Mouse (Mus musculus) lung, postnatal 0 days (tissue): ENCODE data around the gene Prkch. TPM values are rescaled to one million over a fixed set of nuclear protein-coding genes. Genes with fewer than 3 reads are reported as not detected.

ENCODE experiments used
- ATAC-seq: fragments of 200-750 bp; cut with Nextera tagmentation; 2 replicates; pipeline ENCODE4 v1.8.0; 2017; ENCODE audit warnings: moderate library complexity
- DNase-seq: peaks from one replicate; pipeline ENCODE4 v3.0.0-alpha.2; 2016; ENCODE audit warnings: low spot score
- H3K27ac ChIP-seq: fragments of 300-500 bp; sonication (generic); 2 replicates; pipeline ENCODE4 v1.5.1; 2014; ENCODE audit warnings: antibody characterized with exemption, mild to moderate bottlenecking, low read length, mixed read lengths
- H3K27me3 ChIP-seq: fragments of 300-500 bp; sonication (generic); replicated peaks from 2 replicates; pipeline ENCODE4 v1.6.1; 2014; ENCODE audit warnings: low read length, mixed read lengths; ENCODE audit not compliant: insufficient read depth
- H3K36me3 ChIP-seq: fragments of 300-500 bp; sonication (generic); 2 replicates; pipeline ENCODE4 v1.6.1; 2014; ENCODE audit warnings: low read length, mixed read lengths; ENCODE audit not compliant: insufficient read depth
- H3K4me1 ChIP-seq: fragments of 300-500 bp; sonication (generic); 2 replicates; pipeline ENCODE4 v1.6.1; 2014; ENCODE audit warnings: antibody characterized with exemption, low read depth, low read length, mixed read lengths; ENCODE audit not compliant: insufficient read depth
- H3K4me2 ChIP-seq: fragments of 300-500 bp; sonication (generic); replicated peaks from 2 replicates; pipeline ENCODE4 v1.6.1; 2014; ENCODE audit warnings: low read depth, mild to moderate bottlenecking, low read length, moderate library complexity, mixed read lengths
- H3K4me3 ChIP-seq: fragments of 300-500 bp; sonication (generic); 2 replicates; pipeline ENCODE4 v1.5.1; 2014; ENCODE audit warnings: low read depth, low read length
- H3K9ac ChIP-seq: fragments of 300-500 bp; sonication (generic); replicated peaks from 2 replicates; pipeline ENCODE4 v1.6.1; 2014; ENCODE audit warnings: low read depth, mild to moderate bottlenecking
- H3K9me3 ChIP-seq: fragments of 300-500 bp; sonication (generic); 2 replicates; pipeline ENCODE4 v1.6.1; 2016; ENCODE audit warnings: low read length, mixed read lengths
- CTCF ChIP-seq: IDR thresholded peaks from 2 replicates; pipeline ENCODE4 v1.5.1; 2016; ENCODE audit warnings: antibody characterized with exemption, mild to moderate bottlenecking
- EP300 ChIP-seq: IDR thresholded peaks from 2 replicates; pipeline ENCODE4 v1.6.1; 2016; ENCODE audit warnings: antibody characterized with exemption, mild to moderate bottlenecking, control low read depth
- WGBS: fragments of 180-500 bp; shearing (Covaris S2); extraction: QIAGEN DNeasy Blood & Tissue Kit; methylation state at CpG from one replicate; pipeline ENCODE4 v1.1.7; 2014; 5-methylcytosine and 5-hydroxymethylcytosine counted together
- polyA plus RNA-seq: library from polyadenylated mRNA; unstranded; fragments of >200 nt; fragmentation: Nextera tagmentation; extraction: Ambion mirVana; gene quantifications from 2 replicates; pipeline ENCODE4 v1.2.1, GENCODE M21; 2015

The Prkch gene
- polyA plus RNA-seq, 1 experiment from 2014 or later, result 20.0 TPM

DNA sequence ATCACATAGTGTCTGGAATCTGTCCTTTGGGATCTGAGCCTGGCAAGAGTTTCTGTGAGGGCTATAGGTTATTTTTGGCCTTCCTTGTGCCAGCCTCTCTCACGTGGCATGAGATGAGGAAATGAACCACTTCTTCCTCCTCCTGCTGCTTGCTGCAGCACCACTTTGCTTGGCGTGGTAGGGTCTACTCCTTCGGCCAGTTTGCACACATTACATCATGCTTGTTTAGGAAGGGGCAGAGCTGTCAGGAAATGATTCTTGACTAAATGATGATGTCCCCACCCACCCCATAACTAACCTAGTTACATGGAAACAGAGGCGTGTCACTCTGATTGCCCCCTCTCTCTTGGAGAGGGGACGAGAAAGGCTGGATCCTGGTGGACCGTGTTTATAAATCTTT is 28.6 kb downstream of the Prkch start:
- DNase-seq (peak; percentile 68), ATAC-seq (peak; percentile 60)
- TF ChIP-seq CTCF (no peak), EP300 (peak; percentile 68)
- H3K4me1 ChIP-seq, result no peaks in the 10 kb centered on the region; the same call in 1 of the 2 replicates
- no peak overlapping the region for H3K4me3 ChIP-seq
- 53% methylated on average over 6 of the region's 6 CpGs for WGBS
- H3K27ac ChIP-seq, result no peak overlapping the region
- H3K4me2 ChIP-seq, result no peak overlapping the region
- H3K9me3 ChIP-seq, result no peaks in the 10 kb centered on the region
- no peaks in the 10 kb centered on the region for H3K27me3 ChIP-seq
- no peaks in the 10 kb centered on the region for H3K36me3 ChIP-seq
- no peak overlapping the region for H3K9ac ChIP-seq

GRCm38 (mm10) chr12:73617652-73618051 is 33.1 kb downstream of the Prkch start:
- 21% methylated on average over 10 of the region's 10 CpGs for WGBS
- H3K27me3 ChIP-seq, result no peaks in the 10 kb centered on the region
- peak; percentile 92 for DNase-seq
- H3K9ac ChIP-seq, result no peak overlapping the region
- H3K9me3 ChIP-seq, result no peaks in the 10 kb centered on the region
- TF ChIP-seq CTCF (no peak), EP300 (peak; percentile 91)
- 0 out of 2 replicates have a peak overlapping the region, but pooled peaks have one; percentile 14 for H3K27ac ChIP-seq
- H3K4me3 ChIP-seq, result no peak overlapping the region
- H3K4me1 ChIP-seq, result no peaks in the 10 kb centered on the region; the same call in 1 of the 2 replicates
- H3K36me3 ChIP-seq, result no peaks in the 10 kb centered on the region
- peak overlapping the region; percentile 32; the same call in 1 of the 2 replicates for H3K4me2 ChIP-seq
- peak; percentile 95 for ATAC-seq

- H3K27ac ChIP-seq, result no peak overlapping the region
- 85% methylated on average over 6 of the region's 6 CpGs for WGBS
- DNase-seq, result no peak
- no peak overlapping the region for H3K4me3 ChIP-seq
- TF ChIP-seq EP300 (no peak), CTCF (no peak)
- H3K36me3 ChIP-seq, result no peaks in the 10 kb centered on the region
- H3K27me3 ChIP-seq, result no peaks in the 10 kb centered on the region
- H3K4me2 ChIP-seq, result no peak overlapping the region
- no peaks in the 10 kb centered on the region for H3K4me1 ChIP-seq
- no peak overlapping the region for H3K9ac ChIP-seq
- no peaks in the 10 kb centered on the region for H3K9me3 ChIP-seq
- no peak for ATAC-seq
Measured at GRCm38 (mm10) chr12:73625277-73626032, 40.9 kb downstream of the Prkch start.

DNA sequence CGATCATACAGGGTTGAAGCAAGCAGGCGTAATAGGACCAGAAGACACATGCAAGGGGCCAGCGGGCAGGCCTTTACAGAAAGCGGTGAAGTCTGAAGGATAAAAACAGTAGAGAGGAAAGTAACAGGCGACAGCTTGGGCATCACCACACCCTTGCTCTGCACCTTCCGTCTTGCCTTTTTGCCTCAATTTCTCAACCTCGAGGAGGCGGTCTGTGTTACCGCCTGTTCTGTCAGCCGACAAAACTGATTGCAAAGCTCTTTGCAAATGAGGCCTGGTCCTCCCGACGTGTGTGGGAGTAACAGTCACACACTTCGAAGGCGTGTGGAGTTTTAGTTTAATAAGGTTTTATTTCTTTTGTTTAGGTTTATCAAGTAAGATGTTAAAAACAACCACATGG is 43.3 kb downstream of the Prkch start:
- Histone ChIP-seq H3K4me3 (no peak overlapping the region), H3K9me3 (no peaks in the 10 kb centered on the region), H3K9ac (no peak overlapping the region), H3K4me2 (no peak overlapping the region), H3K36me3 (no peaks in the 10 kb centered on the region), H3K27me3 (no peaks in the 10 kb centered on the region), H3K27ac (no peak overlapping the region), H3K4me1 (no peaks in the 10 kb centered on the region)
- WGBS, result 87% methylated on average over 14 of the region's 14 CpGs
- ATAC-seq, result no peak
- TF ChIP-seq CTCF, result no peak
- no peak for TF ChIP-seq EP300
- DNase-seq, result no peak

- Histone ChIP-seq H3K9me3 (no peaks in the 10 kb centered on the region), H3K36me3 (no peaks in the 10 kb centered on the region), H3K4me1 (no peaks in the 10 kb centered on the region), H3K27ac (no peak overlapping the region), H3K27me3 (no peaks in the 10 kb centered on the region), H3K9ac (no peak overlapping the region), H3K4me3 (no peak overlapping the region), H3K4me2 (no peak overlapping the region)
- no peak for DNase-seq
- no peak for TF ChIP-seq EP300
- no peak for TF ChIP-seq CTCF
- 63% methylated on average over 11 of the region's 11 CpGs for WGBS
- ATAC-seq, result no peak
Measured at GRCm38 (mm10) chr12:73630596-73630995, 46.0 kb downstream of the Prkch start.

- DNase-seq (no peak), ATAC-seq (no peak)
- Histone ChIP-seq H3K36me3 (no peaks in the 10 kb centered on the region), H3K9me3 (no peaks in the 10 kb centered on the region), H3K4me1 (no peaks in the 10 kb centered on the region), H3K9ac (no peak overlapping the region), H3K27me3 (no peaks in the 10 kb centered on the region), H3K27ac (no peak overlapping the region), H3K4me3 (no peak overlapping the region), H3K4me2 (no peak overlapping the region)
- 61% methylated on average over 11 of the region's 11 CpGs for WGBS
- TF ChIP-seq EP300 (no peak), CTCF (no peak)
Measured at GRCm38 (mm10) chr12:73631148-73631547, 46.6 kb downstream of the Prkch start.
